Mouse (Mus musculus): ENCODE results near the gene Gm20388. TPM values are rescaled to one million over a fixed set of nuclear protein-coding genes. Genes with fewer than 3 reads are reported as not detected.
"Not testable (repeated sequence)": the region's sequence is repeated elsewhere in the genome, so short reads cannot be mapped to it uniquely, and the experiment has no call there.

Gene Gm20388
- polyA plus RNA-seq, 1 experiment from 2014 or later = 5.5 TPM

GRCm38 (mm10) chr8:121297299-121297698, 1386.7 kb downstream of the Gm20388 start:
- Histone ChIP-seq H3K9me3 (no peaks in the 10 kb centered on the region), H3K4me1 (peaks cover 77% of the 10 kb centered on the region), H3K27ac (peak overlapping the region; percentile 67), H3K36me3 (replicated peaks) (no peaks in the 10 kb centered on the region), H3K4me3 (no peak overlapping the region), H3K27me3 (ENCODE audit: poor library complexity, severe bottlenecking) (peaks cover 74% of the 10 kb centered on the region)
- DNase-seq (ENCODE audit: extremely low spot score, low spot score) = no peak
- WGBS = 77% methylated on average over 9 of the region's 9 CpGs

GRCm38 (mm10) chr8:121300066-121300465, 1389.4 kb downstream of the Gm20388 start:
- Histone ChIP-seq H3K4me1 (peaks cover 56% of the 10 kb centered on the region), H3K9me3 (no peaks in the 10 kb centered on the region), H3K4me3 (no peak overlapping the region), H3K36me3 (replicated peaks) (no peaks in the 10 kb centered on the region), H3K27me3 (ENCODE audit: poor library complexity, severe bottlenecking) (peaks cover 66% of the 10 kb centered on the region), H3K27ac (peak overlapping the region; percentile 83)
- WGBS = 63% methylated on average over 4 of the region's 4 CpGs
- DNase-seq (ENCODE audit: extremely low spot score, low spot score) = no peak

- peak overlapping the region; percentile 83 for H3K27ac ChIP-seq
- 28% methylated on average over 28 of the region's 28 CpGs for WGBS
- no peaks in the 10 kb centered on the region for H3K36me3 ChIP-seq (replicated peaks)
- H3K9me3 ChIP-seq = no peaks in the 10 kb centered on the region
- peak overlapping the region; percentile 41 for H3K4me3 ChIP-seq
- H3K4me1 ChIP-seq = peaks cover 50% of the 10 kb centered on the region
- peaks cover 66% of the 10 kb centered on the region for H3K27me3 ChIP-seq (ENCODE audit: poor library complexity, severe bottlenecking)
- DNase-seq (ENCODE audit: extremely low spot score, low spot score) = peak; percentile 54
Observed at GRCm38 (mm10) chr8:121300501-121301411, 1390.1 kb downstream of the Gm20388 start.

- peaks cover 66% of the 10 kb centered on the region for H3K27me3 ChIP-seq (ENCODE audit: poor library complexity, severe bottlenecking)
- no peaks in the 10 kb centered on the region for H3K36me3 ChIP-seq (replicated peaks)
- H3K4me3 ChIP-seq = peak overlapping the region; percentile 41
- H3K27ac ChIP-seq = peak overlapping the region; percentile 83
- peaks cover 50% of the 10 kb centered on the region for H3K4me1 ChIP-seq
- H3K9me3 ChIP-seq = no peaks in the 10 kb centered on the region
- DNase-seq (ENCODE audit: extremely low spot score, low spot score) = peak; percentile 52
- 9% methylated on average over 15 of the region's 15 CpGs for WGBS
Observed at GRCm38 (mm10) chr8:121301431-121301830, 1390.8 kb downstream of the Gm20388 start.

GRCm38 (mm10) chr8:121301978-121302649, 1391.5 kb downstream of the Gm20388 start:
- no peaks in the 10 kb centered on the region for H3K36me3 ChIP-seq (replicated peaks)
- H3K27ac ChIP-seq = peak overlapping the region; percentile 83
- no peak overlapping the region for H3K4me3 ChIP-seq
- DNase-seq (ENCODE audit: extremely low spot score, low spot score) = no peak
- peaks cover 50% of the 10 kb centered on the region for H3K4me1 ChIP-seq
- peaks cover 66% of the 10 kb centered on the region for H3K27me3 ChIP-seq (ENCODE audit: poor library complexity, severe bottlenecking)
- 76% methylated on average over 10 of the region's 10 CpGs for WGBS
- no peaks in the 10 kb centered on the region for H3K9me3 ChIP-seq

GRCm38 (mm10) chr8:121307723-121308122, 1397.1 kb downstream of the Gm20388 start:
- H3K9me3 ChIP-seq = no peaks in the 10 kb centered on the region
- no peaks in the 10 kb centered on the region for H3K36me3 ChIP-seq (replicated peaks)
- peaks cover 75% of the 10 kb centered on the region for H3K27me3 ChIP-seq (ENCODE audit: poor library complexity, severe bottlenecking)
- WGBS = 95% methylated on average over 7 of the region's 7 CpGs
- no peak overlapping the region for H3K4me3 ChIP-seq
- H3K27ac ChIP-seq = no peak overlapping the region
- H3K4me1 ChIP-seq = peaks cover 36% of the 10 kb centered on the region
- DNase-seq (ENCODE audit: extremely low spot score, low spot score) = no peak

- H3K27ac ChIP-seq = peak overlapping the region; percentile 62
- peaks cover 49% of the 10 kb centered on the region for H3K4me1 ChIP-seq
- peaks cover 57% of the 10 kb centered on the region for H3K27me3 ChIP-seq (ENCODE audit: poor library complexity, severe bottlenecking)
- WGBS = 42% methylated on average over 25 of the region's 25 CpGs
- no peak for DNase-seq (ENCODE audit: extremely low spot score, low spot score)
- H3K4me3 ChIP-seq = peak overlapping the region; percentile 2; the same call in 1 of the 2 replicates
- H3K9me3 ChIP-seq = no peaks in the 10 kb centered on the region
- H3K36me3 ChIP-seq (replicated peaks) = no peaks in the 10 kb centered on the region
Observed at GRCm38 (mm10) chr8:121310976-121311819, 1400.6 kb downstream of the Gm20388 start.

- Histone ChIP-seq H3K4me3 (no peak overlapping the region), H3K27ac (no peak overlapping the region), H3K27me3 (ENCODE audit: poor library complexity, severe bottlenecking) (peaks cover 42% of the 10 kb centered on the region), H3K36me3 (replicated peaks) (no peaks in the 10 kb centered on the region), H3K4me1 (peaks cover 43% of the 10 kb centered on the region), H3K9me3 (no peaks in the 10 kb centered on the region)
- no peak for DNase-seq (ENCODE audit: extremely low spot score, low spot score)
- WGBS = 71% methylated on average over 6 of the region's 6 CpGs
Observed at GRCm38 (mm10) chr8:121313458-121313857, 1402.8 kb downstream of the Gm20388 start.

- H3K27me3 ChIP-seq (ENCODE audit: poor library complexity, severe bottlenecking) = peaks cover 37% of the 10 kb centered on the region
- H3K4me1 ChIP-seq = peaks cover 48% of the 10 kb centered on the region
- 71% methylated on average over 5 of the region's 5 CpGs for WGBS
- no peak for DNase-seq (ENCODE audit: extremely low spot score, low spot score)
- no peaks in the 10 kb centered on the region for H3K9me3 ChIP-seq
- H3K4me3 ChIP-seq = no peak overlapping the region
- no peak overlapping the region for H3K27ac ChIP-seq
- H3K36me3 ChIP-seq (replicated peaks) = no peaks in the 10 kb centered on the region
Observed at GRCm38 (mm10) chr8:121314036-121314435, 1403.4 kb downstream of the Gm20388 start.

GRCm38 (mm10) chr8:121315569-121315968, 1404.9 kb downstream of the Gm20388 start:
- Histone ChIP-seq H3K4me1 (peaks cover 49% of the 10 kb centered on the region), H3K4me3 (no peak overlapping the region), H3K36me3 (replicated peaks) (no peaks in the 10 kb centered on the region), H3K27ac (peak overlapping the region; percentile 72; the same call in 1 of the 2 replicates), H3K27me3 (ENCODE audit: poor library complexity, severe bottlenecking) (peaks cover 24% of the 10 kb centered on the region), H3K9me3 (no peaks in the 10 kb centered on the region)
- WGBS = 70% methylated on average over 3 of the region's 3 CpGs
- no peak for DNase-seq (ENCODE audit: extremely low spot score, low spot score)

GRCm38 (mm10) chr8:121316009-121316408, 1405.4 kb downstream of the Gm20388 start:
- no peak for DNase-seq (ENCODE audit: extremely low spot score, low spot score)
- Histone ChIP-seq H3K27ac (peak overlapping the region; percentile 72; the same call in 1 of the 2 replicates), H3K9me3 (no peaks in the 10 kb centered on the region), H3K27me3 (ENCODE audit: poor library complexity, severe bottlenecking) (peaks cover 20% of the 10 kb centered on the region), H3K4me3 (no peak overlapping the region), H3K4me1 (peaks cover 44% of the 10 kb centered on the region), H3K36me3 (replicated peaks) (no peaks in the 10 kb centered on the region)
- 77% methylated on average over 18 of the region's 18 CpGs for WGBS

GRCm38 (mm10) chr8:121318756-121319155, 1408.1 kb downstream of the Gm20388 start:
- peaks cover 30% of the 10 kb centered on the region for H3K4me1 ChIP-seq
- H3K4me3 ChIP-seq; H3K9me3 ChIP-seq; H3K27ac ChIP-seq; DNase-seq (ENCODE audit: extremely low spot score, low spot score); H3K27me3 ChIP-seq (ENCODE audit: poor library complexity, severe bottlenecking); H3K36me3 ChIP-seq (replicated peaks): not testable (repeated sequence)
- no CpG with 5 or more reads among the region's 19 CpGs for WGBS
